Mouse (Mus musculus) CH12.LX (cell line): ENCODE results near the gene Tas2r126.

ENCODE experiments used
- HCFC1 ChIP-seq: IDR thresholded peaks from 2 replicates; pipeline ENCODE4 v1.6.1; 2012; ENCODE audit warnings: low read depth, mild to moderate bottlenecking, inconsistent platforms, low read length, improper control_type of control experiment
- POLR2A ChIP-seq: IDR thresholded peaks from 2 replicates; pipeline ENCODE4 v1.6.1; 2011; ENCODE audit warnings: low read depth, mild to moderate bottlenecking, improper control_type of control experiment, low read length
- SIN3A ChIP-seq: IDR thresholded peaks from 2 replicates; pipeline ENCODE4 v1.6.1; 2012; ENCODE audit warnings: low read length, improper control_type of control experiment, inconsistent platforms
- USF1 ChIP-seq: IDR thresholded peaks from 2 replicates; pipeline ENCODE4 v1.6.1; 2014; ENCODE audit warnings: low read depth, mild to moderate bottlenecking, inconsistent platforms, low read length, improper control_type of control experiment
- ZNF384 ChIP-seq: IDR thresholded peaks from 2 replicates; pipeline ENCODE4 v1.6.1; 2012; ENCODE audit warnings: low read depth, low read length, improper control_type of control experiment, inconsistent platforms

DNA sequence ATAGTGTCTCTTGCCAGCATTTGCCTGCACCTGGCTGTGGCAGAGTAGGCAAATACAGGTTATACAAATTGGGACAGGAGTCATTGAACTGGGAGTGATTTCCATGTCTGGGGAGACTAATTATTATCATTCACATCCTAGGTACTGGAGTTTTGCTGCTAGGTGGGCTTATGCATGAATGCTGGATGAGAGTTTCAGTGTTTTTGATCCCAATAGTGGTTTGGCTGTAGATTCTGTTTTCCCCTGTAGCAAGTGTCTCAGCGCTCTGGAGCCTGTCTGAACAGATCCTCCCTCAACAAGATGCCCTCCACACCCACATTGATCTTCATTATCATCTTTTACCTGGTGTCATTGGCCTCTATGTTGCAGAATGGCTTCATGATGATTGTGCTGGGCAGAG is 34.4 kb upstream of the Tas2r126 start, which contains the start of gene Tas2r143:
- TF ChIP-seq POLR2A: no peak
- no peak for TF ChIP-seq SIN3A
- no peak for TF ChIP-seq USF1
- TF ChIP-seq ZNF384: no peak
- TF ChIP-seq HCFC1: no peak
